Mouse (Mus musculus): ENCODE results near the gene Atg10. TPM values are rescaled to one million over a fixed set of nuclear protein-coding genes. Genes with fewer than 3 reads are reported as not detected.
"Not testable (repeated sequence)": the region's sequence is repeated elsewhere in the genome, so short reads cannot be mapped to it uniquely, and the experiment has no call there.

Gene Atg10
- 16.6 and 17.3 TPM in 2 replicates for polyA plus RNA-seq (2014; fragmentation: Nextera tagmentation; extraction: Ambion mirVana)

- 2% methylated on average over 46 of the region's 55 CpGs for WGBS
- Histone ChIP-seq H3K27me3 (ENCODE audit: control insufficient read depth, insufficient read depth, low read length) (no peaks in the 10 kb centered on the region), H3K9ac (ENCODE audit: low read depth, low read length) (peak within 1 kb of the TSS; percentile 84), H3K27ac (ENCODE audit: low read depth, low read length) (peak within 1 kb of the TSS; percentile 88), H3K4me2 (replicated peaks; ENCODE audit: low read depth, low read length) (peak within 1 kb of the TSS; percentile 58), H3K36me3 (ENCODE audit: control insufficient read depth, insufficient read depth, low read length) (no peaks in the 10 kb centered on the region), H3K9me3 (ENCODE audit: control insufficient read depth, low read length) (no peaks in the 10 kb centered on the region), H3K4me3 (ENCODE audit: low read depth, low read length) (peak within 1 kb of the TSS; percentile 58), H3K4me1 (replicated peaks; ENCODE audit: control insufficient read depth, insufficient read depth, low read length) (no peaks in the 10 kb centered on the region)
- peak; percentile 94 for DNase-seq (ENCODE audit: low spot score)
- ATAC-seq (ENCODE audit: low FRiP score) = peak; percentile 99
Measured at GRCm38 (mm10) chr13:91223587-91224437, at the start of gene Atg10. Gene Atg10, minus strand, starts transcription at chr13:91223968.

- no peaks in the 10 kb centered on the region for H3K9me3 ChIP-seq (ENCODE audit: control insufficient read depth, low read length)
- H3K4me1 ChIP-seq (replicated peaks; ENCODE audit: control insufficient read depth, insufficient read depth, low read length) = no peaks in the 10 kb centered on the region
- H3K4me3 ChIP-seq (ENCODE audit: low read depth, low read length) = no peak overlapping the region
- 88% methylated on average over 3 of the region's 3 CpGs for WGBS
- no peak overlapping the region for H3K4me2 ChIP-seq (replicated peaks; ENCODE audit: low read depth, low read length)
- ATAC-seq (ENCODE audit: low FRiP score) (no peak), DNase-seq (ENCODE audit: low spot score) (no peak)
- H3K9ac ChIP-seq (ENCODE audit: low read depth, low read length) = no peak overlapping the region
- H3K36me3 ChIP-seq (ENCODE audit: control insufficient read depth, insufficient read depth, low read length) = no peaks in the 10 kb centered on the region
- no peak overlapping the region for H3K27ac ChIP-seq (ENCODE audit: low read depth, low read length)
- H3K27me3 ChIP-seq (ENCODE audit: control insufficient read depth, insufficient read depth, low read length) = no peaks in the 10 kb centered on the region
Measured at GRCm38 (mm10) chr13:91252406-91252805, 28.6 kb upstream of the Atg10 start.

GRCm38 (mm10) chr13:91251636-91252035 lies 27.9 kb upstream of the Atg10 start:
- 83% methylated on average over 1 of the region's 1 CpGs for WGBS
- Histone ChIP-seq H3K9ac (ENCODE audit: low read depth, low read length) (no peak overlapping the region), H3K27me3 (ENCODE audit: control insufficient read depth, insufficient read depth, low read length) (no peaks in the 10 kb centered on the region), H3K9me3 (ENCODE audit: control insufficient read depth, low read length) (no peaks in the 10 kb centered on the region), H3K4me3 (ENCODE audit: low read depth, low read length) (no peak overlapping the region), H3K36me3 (ENCODE audit: control insufficient read depth, insufficient read depth, low read length) (no peaks in the 10 kb centered on the region), H3K4me2 (replicated peaks; ENCODE audit: low read depth, low read length) (no peak overlapping the region), H3K4me1 (replicated peaks; ENCODE audit: control insufficient read depth, insufficient read depth, low read length) (no peaks in the 10 kb centered on the region), H3K27ac (ENCODE audit: low read depth, low read length) (no peak overlapping the region)
- DNase-seq (ENCODE audit: low spot score) = no peak
- ATAC-seq (ENCODE audit: low FRiP score) = no peak

DNA sequence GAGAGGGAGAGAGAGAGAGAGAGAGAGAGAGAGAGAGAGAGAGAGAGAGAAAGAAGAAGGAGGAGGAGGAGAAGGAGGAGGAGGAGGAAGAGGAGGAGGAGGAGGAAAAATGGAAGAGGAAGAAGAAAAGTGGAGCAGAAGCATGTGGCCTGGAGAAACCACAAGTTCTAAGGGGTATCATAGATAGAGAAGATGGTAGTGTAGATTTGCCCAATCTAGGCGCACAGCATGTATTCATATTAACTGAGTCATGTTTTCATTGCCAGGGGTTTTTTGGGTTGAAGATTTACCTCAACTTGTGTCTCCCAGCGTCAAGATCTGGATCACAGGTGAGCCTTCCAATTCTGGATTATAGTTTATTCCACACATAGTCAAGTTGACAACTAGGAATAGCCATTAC lies 26.3 kb upstream of the Atg10 start:
- H3K4me3 ChIP-seq (ENCODE audit: low read depth, low read length); ATAC-seq (ENCODE audit: low FRiP score); H3K4me1 ChIP-seq (replicated peaks; ENCODE audit: control insufficient read depth, insufficient read depth, low read length); H3K36me3 ChIP-seq (ENCODE audit: control insufficient read depth, insufficient read depth, low read length); H3K27me3 ChIP-seq (ENCODE audit: control insufficient read depth, insufficient read depth, low read length); H3K9me3 ChIP-seq (ENCODE audit: control insufficient read depth, low read length); H3K27ac ChIP-seq (ENCODE audit: low read depth, low read length); H3K4me2 ChIP-seq (replicated peaks; ENCODE audit: low read depth, low read length); DNase-seq (ENCODE audit: low spot score); H3K9ac ChIP-seq (ENCODE audit: low read depth, low read length): not testable (repeated sequence)
- WGBS = 93% methylated on average over 2 of the region's 2 CpGs

DNA sequence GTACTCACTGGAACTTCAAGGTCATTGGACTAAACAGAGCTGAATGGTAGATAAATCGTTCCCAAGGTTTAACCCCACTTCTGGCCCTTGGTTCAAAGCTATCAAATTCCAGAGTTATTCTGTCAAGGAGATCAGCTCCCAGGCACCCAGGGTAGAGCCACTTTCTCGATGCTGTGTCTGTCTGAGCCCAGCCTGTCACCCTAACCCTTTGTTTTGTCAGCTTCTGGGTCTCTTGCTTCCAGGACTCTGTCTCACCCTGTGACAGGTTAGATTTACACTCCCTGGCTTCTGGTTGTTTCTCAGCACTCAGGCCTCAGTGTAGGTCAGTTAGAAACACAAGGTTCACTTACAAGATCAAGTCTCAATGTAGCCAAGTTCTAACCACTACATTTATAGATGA lies 22.7 kb upstream of the Atg10 start:
- 61% methylated on average over 2 of the region's 2 CpGs for WGBS
- ATAC-seq (ENCODE audit: low FRiP score) = no peak

DNA sequence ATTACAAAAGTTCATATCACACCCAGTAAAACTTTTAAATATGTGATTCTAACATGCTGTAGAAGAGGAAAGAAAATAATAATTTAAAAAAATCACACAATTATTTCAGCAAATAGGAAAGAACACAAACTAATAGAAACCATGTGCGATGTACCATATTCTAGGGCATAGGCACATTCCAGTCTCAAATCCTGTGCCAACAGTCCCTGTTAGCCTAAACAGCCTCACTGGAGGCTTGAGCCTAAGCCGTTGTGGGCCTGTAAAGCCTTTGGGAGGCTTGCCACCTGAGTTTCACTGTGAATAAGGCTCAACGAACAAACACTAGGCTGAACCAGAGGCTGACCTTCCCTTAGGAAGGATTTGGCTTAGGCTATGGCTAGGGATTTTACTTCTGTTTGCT lies 14.2 kb upstream of the Atg10 start:
- no peak for ATAC-seq (ENCODE audit: low FRiP score)
- 85% methylated on average over 3 of the region's 3 CpGs for WGBS
- H3K9ac ChIP-seq (ENCODE audit: low read depth, low read length) = no peak overlapping the region

More for the DNA sequence above, 22.7 kb upstream of the Atg10 start:
- Histone ChIP-seq H3K9ac (ENCODE audit: low read depth, low read length) (no peak overlapping the region), H3K4me1 (replicated peaks; ENCODE audit: control insufficient read depth, insufficient read depth, low read length) (no peaks in the 10 kb centered on the region), H3K36me3 (ENCODE audit: control insufficient read depth, insufficient read depth, low read length) (no peaks in the 10 kb centered on the region), H3K9me3 (ENCODE audit: control insufficient read depth, low read length) (no peaks in the 10 kb centered on the region), H3K4me3 (ENCODE audit: low read depth, low read length) (no peak overlapping the region), H3K27ac (ENCODE audit: low read depth, low read length) (no peak overlapping the region), H3K27me3 (ENCODE audit: control insufficient read depth, insufficient read depth, low read length) (no peaks in the 10 kb centered on the region), H3K4me2 (replicated peaks; ENCODE audit: low read depth, low read length) (no peak overlapping the region)
- DNase-seq (ENCODE audit: low spot score) = no peak

GRCm38 (mm10) chr13:91236884-91237283 lies 13.1 kb upstream of the Atg10 start:
- DNase-seq (ENCODE audit: low spot score) (no peak), ATAC-seq (ENCODE audit: low FRiP score) (no peak)
- Histone ChIP-seq H3K4me1 (replicated peaks; ENCODE audit: control insufficient read depth, insufficient read depth, low read length) (no peaks in the 10 kb centered on the region), H3K27me3 (ENCODE audit: control insufficient read depth, insufficient read depth, low read length) (no peaks in the 10 kb centered on the region), H3K4me2 (replicated peaks; ENCODE audit: low read depth, low read length) (no peak overlapping the region), H3K27ac (ENCODE audit: low read depth, low read length) (no peak overlapping the region), H3K9me3 (ENCODE audit: control insufficient read depth, low read length) (no peaks in the 10 kb centered on the region), H3K9ac (ENCODE audit: low read depth, low read length) (no peak overlapping the region), H3K4me3 (ENCODE audit: low read depth, low read length) (no peak overlapping the region), H3K36me3 (ENCODE audit: control insufficient read depth, insufficient read depth, low read length) (no peaks in the 10 kb centered on the region)
- WGBS = 84% methylated on average over 2 of the region's 2 CpGs

More for the DNA sequence above, 14.2 kb upstream of the Atg10 start:
- H3K27ac ChIP-seq (ENCODE audit: low read depth, low read length) = no peak overlapping the region
- DNase-seq (ENCODE audit: low spot score) = no peak
- no peaks in the 10 kb centered on the region for H3K27me3 ChIP-seq (ENCODE audit: control insufficient read depth, insufficient read depth, low read length)
- no peak overlapping the region for H3K4me3 ChIP-seq (ENCODE audit: low read depth, low read length)
- H3K4me1 ChIP-seq (replicated peaks; ENCODE audit: control insufficient read depth, insufficient read depth, low read length) = no peaks in the 10 kb centered on the region
- H3K36me3 ChIP-seq (ENCODE audit: control insufficient read depth, insufficient read depth, low read length) = no peaks in the 10 kb centered on the region
- H3K9me3 ChIP-seq (ENCODE audit: control insufficient read depth, low read length) = no peaks in the 10 kb centered on the region
- H3K4me2 ChIP-seq (replicated peaks; ENCODE audit: low read depth, low read length) = no peak overlapping the region

GRCm38 (mm10) chr13:91224438-91224814 lies 658 bp upstream of the Atg10 start:
- Histone ChIP-seq H3K4me1 (replicated peaks; ENCODE audit: control insufficient read depth, insufficient read depth, low read length) (no peaks in the 10 kb centered on the region), H3K9ac (ENCODE audit: low read depth, low read length) (no peak overlapping the region), H3K36me3 (ENCODE audit: control insufficient read depth, insufficient read depth, low read length) (no peaks in the 10 kb centered on the region), H3K27me3 (ENCODE audit: control insufficient read depth, insufficient read depth, low read length) (no peaks in the 10 kb centered on the region), H3K27ac (ENCODE audit: low read depth, low read length) (peak overlapping the region; percentile 88), H3K9me3 (ENCODE audit: control insufficient read depth, low read length) (no peaks in the 10 kb centered on the region), H3K4me3 (ENCODE audit: low read depth, low read length) (peak overlapping the region; percentile 58), H3K4me2 (replicated peaks; ENCODE audit: low read depth, low read length) (peak overlapping the region; percentile 58)
- ATAC-seq (ENCODE audit: low FRiP score) = no peak
- WGBS = 77% methylated on average over 2 of the region's 2 CpGs
- DNase-seq (ENCODE audit: low spot score) = no peak

- peak overlapping the region; percentile 58; the same call in 1 of the 2 replicates for H3K4me3 ChIP-seq (ENCODE audit: low read depth, low read length)
- no peaks in the 10 kb centered on the region for H3K4me1 ChIP-seq (replicated peaks; ENCODE audit: control insufficient read depth, insufficient read depth, low read length)
- no peak overlapping the region; the same call in 1 of the 2 replicates for H3K9ac ChIP-seq (ENCODE audit: low read depth, low read length)
- H3K27ac ChIP-seq (ENCODE audit: low read depth, low read length) = peak overlapping the region; percentile 88
- no peak for DNase-seq (ENCODE audit: low spot score)
- H3K9me3 ChIP-seq (ENCODE audit: control insufficient read depth, low read length) = no peaks in the 10 kb centered on the region
- ATAC-seq (ENCODE audit: low FRiP score) = no peak; the same call in 1 of the 2 replicates
- H3K4me2 ChIP-seq (replicated peaks; ENCODE audit: low read depth, low read length) = peak overlapping the region; percentile 58; the same call in 1 of the 2 replicates
- no peaks in the 10 kb centered on the region for H3K36me3 ChIP-seq (ENCODE audit: control insufficient read depth, insufficient read depth, low read length)
- H3K27me3 ChIP-seq (ENCODE audit: control insufficient read depth, insufficient read depth, low read length) = no peaks in the 10 kb centered on the region
- WGBS = 79% methylated on average over 1 of the region's 1 CpGs
Measured at GRCm38 (mm10) chr13:91223063-91223462, 705 bp downstream of the Atg10 start.
